Mouse (Mus musculus) kidney, adult 2 months (tissue): ENCODE results near the gene Rora.

ENCODE experiments used
- CTCF ChIP-seq: fragments of 200-500 bp; conservative IDR thresholded peaks from 2 replicates; pipeline ENCODE4 v1.5.1; 2011; ENCODE audit warnings: low read depth, mild to moderate bottlenecking, control low read depth, low read length, moderate library complexity, mixed read lengths; ENCODE audit not compliant: insufficient read depth, insufficient read length
- POLR2A ChIP-seq: fragments of 200-500 bp; IDR thresholded peaks from one replicate; pipeline ENCODE4 v1.6.1; 2011; ENCODE audit warnings: low read depth, low read length, control low read depth

GRCm38 (mm10) chr9:69349537-69349936 is 696.0 kb downstream of the Rora start:
- TF ChIP-seq CTCF (no peak), POLR2A (no peak)
